Mouse (Mus musculus) stomach, embryonic 14.5 days (tissue): ENCODE results near the gene Rab8b. TPM values are rescaled to one million over a fixed set of nuclear protein-coding genes. Genes with fewer than 3 reads are reported as not detected.

Experiments
- ATAC-seq: fragments of 200-750 bp; cut with Nextera tagmentation; 2 replicates; pipeline ENCODE4 v1.8.0; 2017; ENCODE audit warnings: low read depth, moderate TSS enrichment; ENCODE audit not compliant: insufficient number of reproducible peaks, insufficient read depth, low FRiP score
- H3K27ac ChIP-seq: fragments of 300-500 bp; sonication (generic); 2 replicates; pipeline ENCODE4 v1.5.1; 2014; ENCODE audit warnings: mild to moderate bottlenecking, low read length, moderate library complexity, mixed read lengths
- H3K27me3 ChIP-seq: fragments of 300-500 bp; sonication (generic); 2 replicates; pipeline ENCODE4 v1.6.1; 2014; ENCODE audit warnings: low read length, control low read depth, mixed read lengths; ENCODE audit not compliant: control insufficient read depth, insufficient read depth
- H3K36me3 ChIP-seq: fragments of 300-500 bp; sonication (generic); 2 replicates; pipeline ENCODE4 v1.6.1; 2014; ENCODE audit warnings: mild to moderate bottlenecking, control low read depth, low read length, moderate library complexity, mixed read lengths; ENCODE audit not compliant: control insufficient read depth, insufficient read depth
- H3K4me1 ChIP-seq: fragments of 300-500 bp; sonication (generic); 2 replicates; pipeline ENCODE4 v1.6.1; 2014; ENCODE audit warnings: low read length, control low read depth, mixed read lengths; ENCODE audit not compliant: control insufficient read depth, insufficient read depth
- H3K4me2 ChIP-seq: fragments of 300-500 bp; sonication (generic); replicated peaks from 2 replicates; pipeline ENCODE4 v1.6.1; 2014; ENCODE audit warnings: low read depth, low read length, control low read depth
- H3K4me3 ChIP-seq: fragments of 300-500 bp; sonication (generic); 2 replicates; pipeline ENCODE4 v1.5.1; 2014; ENCODE audit warnings: low read depth, low read length, control low read depth
- H3K9ac ChIP-seq: fragments of 300-500 bp; sonication (generic); replicated peaks from 2 replicates; pipeline ENCODE4 v1.6.1; 2014; ENCODE audit warnings: low read depth, mild to moderate bottlenecking, control low read depth, low read length, moderate library complexity, mixed read lengths
- H3K9me3 ChIP-seq: fragments of 300-500 bp; sonication (generic); 2 replicates; pipeline ENCODE4 v1.6.1; 2016; ENCODE audit warnings: low read depth, low read length, control low read depth; ENCODE audit not compliant: control insufficient read depth
- WGBS: fragments of 180-500 bp; shearing (Covaris S2); extraction: QIAGEN DNeasy Blood & Tissue Kit; methylation state at CpG from one replicate; pipeline ENCODE4 v1.1.7; 2014; 5-methylcytosine and 5-hydroxymethylcytosine counted together
- polyA plus RNA-seq: library from polyadenylated mRNA; unstranded; fragments of >200 nt; fragmentation: Nextera tagmentation; extraction: Ambion mirVana; gene quantifications from 2 replicates; pipeline ENCODE4 v1.2.1, GENCODE M21; 2014

Rab8b gene
- polyA plus RNA-seq, result 25.3 and 28.4 TPM in 2 replicates

GRCm38 (mm10) chr9:66919382-66919971 is at the start of gene Rab8b:
Rab8b (minus strand) TSS chr9:66919687.
- H3K27ac ChIP-seq, result peak within 1 kb of the TSS; percentile 86
- peak within 1 kb of the TSS; percentile 77 for H3K4me3 ChIP-seq
- H3K4me2 ChIP-seq, result peak within 1 kb of the TSS; percentile 67
- no peaks in the 10 kb centered on the region for H3K36me3 ChIP-seq
- peak within 1 kb of the TSS; percentile 86 for H3K9ac ChIP-seq
- no peaks in the 10 kb centered on the region for H3K9me3 ChIP-seq
- H3K27me3 ChIP-seq, result no peaks in the 10 kb centered on the region
- peaks cover 13% of the 10 kb centered on the region; the same call in 1 of the 2 replicates for H3K4me1 ChIP-seq
- peak; percentile 98 for ATAC-seq
- WGBS, result under 1% methylated on average over 42 of the region's 49 CpGs

GRCm38 (mm10) chr9:66967492-66967891 is 48.0 kb upstream of the Rab8b start:
- H3K27ac ChIP-seq, result no peak overlapping the region
- H3K27me3 ChIP-seq, result no peaks in the 10 kb centered on the region
- H3K36me3 ChIP-seq, result peaks cover 9% of the 10 kb centered on the region
- no peak overlapping the region for H3K4me3 ChIP-seq
- H3K9ac ChIP-seq, result no peak overlapping the region
- whole genome bisulfite sequencing, result 54% methylated on average over 8 of the region's 8 CpGs
- H3K4me2 ChIP-seq, result no peak overlapping the region
- ATAC-seq, result no peak
- no peaks in the 10 kb centered on the region for H3K4me1 ChIP-seq
- H3K9me3 ChIP-seq, result no peaks in the 10 kb centered on the region

- Histone ChIP-seq H3K4me2 (no peak overlapping the region), H3K9ac (no peak overlapping the region), H3K27ac (no peak overlapping the region), H3K36me3 (no peaks in the 10 kb centered on the region), H3K9me3 (no peaks in the 10 kb centered on the region), H3K27me3 (no peaks in the 10 kb centered on the region), H3K4me1 (no peaks in the 10 kb centered on the region), H3K4me3 (no peak overlapping the region)
- ATAC-seq, result no peak
- 77% methylated on average over 3 of the region's 3 CpGs for WGBS
Observed at GRCm38 (mm10) chr9:66961478-66961877, 42.0 kb upstream of the Rab8b start.

DNA sequence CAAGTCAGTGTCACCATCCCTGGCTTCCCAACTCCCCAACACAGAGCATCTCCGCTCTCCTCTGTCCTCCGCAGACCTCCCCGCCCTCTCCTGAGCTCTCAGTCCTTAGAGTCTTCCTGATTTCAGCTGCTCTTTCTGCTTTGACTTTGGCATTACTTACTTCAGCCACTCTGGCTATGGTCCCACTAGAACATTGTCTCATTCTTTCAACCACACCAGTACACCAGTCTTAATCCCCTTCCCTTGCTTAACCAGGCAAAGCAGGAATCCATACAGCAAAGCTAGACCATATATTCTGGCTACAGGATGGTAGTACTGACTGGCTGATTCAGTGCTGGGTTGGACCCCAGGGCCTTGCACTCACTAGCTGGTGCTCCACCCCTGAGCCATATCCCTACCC is 38.0 kb upstream of the Rab8b start:
- H3K4me3 ChIP-seq, result no peak overlapping the region
- no peaks in the 10 kb centered on the region for H3K9me3 ChIP-seq
- no peak overlapping the region for H3K4me2 ChIP-seq
- no peak overlapping the region for H3K9ac ChIP-seq
- no peaks in the 10 kb centered on the region for H3K36me3 ChIP-seq
- WGBS, result 89% methylated on average over 3 of the region's 3 CpGs
- H3K27me3 ChIP-seq, result no peaks in the 10 kb centered on the region
- H3K27ac ChIP-seq, result no peak overlapping the region
- no peaks in the 10 kb centered on the region for H3K4me1 ChIP-seq
- no peak for ATAC-seq

DNA sequence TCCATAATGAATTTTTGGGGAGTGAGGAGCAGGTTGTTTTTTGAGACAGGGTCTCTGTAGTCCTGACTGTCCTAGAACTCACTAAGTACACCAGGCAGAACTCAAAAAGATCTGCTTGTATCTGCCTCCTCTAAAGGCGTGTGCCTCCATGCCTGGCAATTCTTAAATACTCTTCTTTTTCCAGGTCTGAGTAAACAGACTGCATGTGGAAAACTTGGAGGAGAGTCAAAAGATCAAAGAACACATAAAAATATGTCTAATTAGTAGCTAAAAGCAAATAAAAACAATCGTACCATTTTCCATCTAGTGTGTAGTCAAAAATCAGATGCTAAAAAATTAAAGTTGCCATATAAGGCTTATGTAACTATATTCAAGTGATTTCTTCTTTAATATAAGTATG is 33.4 kb upstream of the Rab8b start:
- H3K27ac ChIP-seq, result no peak overlapping the region
- H3K27me3 ChIP-seq, result no peaks in the 10 kb centered on the region
- 79% methylated on average over 2 of the region's 2 CpGs for WGBS
- peaks cover 7% of the 10 kb centered on the region for H3K36me3 ChIP-seq
- H3K4me2 ChIP-seq, result no peak overlapping the region
- H3K9ac ChIP-seq, result no peak overlapping the region
- no peak overlapping the region for H3K4me3 ChIP-seq
- H3K4me1 ChIP-seq, result no peaks in the 10 kb centered on the region
- no peak for ATAC-seq
- no peaks in the 10 kb centered on the region for H3K9me3 ChIP-seq

- no peaks in the 10 kb centered on the region for H3K4me1 ChIP-seq
- no peak overlapping the region for H3K9ac ChIP-seq
- no peaks in the 10 kb centered on the region for H3K9me3 ChIP-seq
- H3K36me3 ChIP-seq, result peaks cover 7% of the 10 kb centered on the region
- H3K4me2 ChIP-seq, result no peak overlapping the region
- 72% methylated on average over 8 of the region's 8 CpGs for WGBS
- no peaks in the 10 kb centered on the region for H3K27me3 ChIP-seq
- no peak overlapping the region for H3K27ac ChIP-seq
- ATAC-seq, result no peak
- no peak overlapping the region for H3K4me3 ChIP-seq
Observed at GRCm38 (mm10) chr9:66952321-66952720, 32.8 kb upstream of the Rab8b start.

GRCm38 (mm10) chr9:66948536-66948935 is 29.0 kb upstream of the Rab8b start:
- Histone ChIP-seq H3K27ac (no peak overlapping the region), H3K9me3 (no peaks in the 10 kb centered on the region), H3K9ac (no peak overlapping the region), H3K27me3 (no peaks in the 10 kb centered on the region), H3K4me1 (no peaks in the 10 kb centered on the region), H3K4me3 (no peak overlapping the region), H3K36me3 (peaks cover 7% of the 10 kb centered on the region), H3K4me2 (no peak overlapping the region)
- 95% methylated on average over 2 of the region's 2 CpGs for WGBS
- no peak for ATAC-seq

GRCm38 (mm10) chr9:66945647-66946641 is 26.5 kb upstream of the Rab8b start, which contains the start of gene Rps27l:
Rps27l (plus strand) TSS chr9:66946086.
- Histone ChIP-seq H3K27me3 (no peaks in the 10 kb centered on the region), H3K27ac (peak within 1 kb of the TSS; percentile 95), H3K4me2 (peak within 1 kb of the TSS; percentile 66), H3K36me3 (peaks cover 7% of the 10 kb centered on the region), H3K9me3 (no peaks in the 10 kb centered on the region), H3K4me3 (peak within 1 kb of the TSS; percentile 81), H3K9ac (peak within 1 kb of the TSS; percentile 90), H3K4me1 (0 out of 2 replicates have a peak, but pooled peaks cover 2% of the 10 kb centered on the region)
- under 1% methylated on average over 76 of the region's 77 CpGs for WGBS
- ATAC-seq, result peak; percentile 98
